Mouse (Mus musculus) cortical plate, adult 2 months (tissue): ENCODE results near the gene Wbp2.

ENCODE experiments used
- CTCF ChIP-seq: fragments of 200-500 bp; IDR thresholded peaks from 2 replicates; pipeline ENCODE4 v1.5.1; 2011; ENCODE audit warnings: mild to moderate bottlenecking, control low read depth, low read length; ENCODE audit not compliant: insufficient read depth; ENCODE audit errors: extremely low read depth
- POLR2A ChIP-seq: fragments of 200-500 bp; IDR thresholded peaks from 2 replicates; pipeline ENCODE4 v1.6.1; 2011; ENCODE audit warnings: mild to moderate bottlenecking, low read length, control low read depth; ENCODE audit not compliant: insufficient read depth; ENCODE audit errors: extremely low read depth

DNA sequence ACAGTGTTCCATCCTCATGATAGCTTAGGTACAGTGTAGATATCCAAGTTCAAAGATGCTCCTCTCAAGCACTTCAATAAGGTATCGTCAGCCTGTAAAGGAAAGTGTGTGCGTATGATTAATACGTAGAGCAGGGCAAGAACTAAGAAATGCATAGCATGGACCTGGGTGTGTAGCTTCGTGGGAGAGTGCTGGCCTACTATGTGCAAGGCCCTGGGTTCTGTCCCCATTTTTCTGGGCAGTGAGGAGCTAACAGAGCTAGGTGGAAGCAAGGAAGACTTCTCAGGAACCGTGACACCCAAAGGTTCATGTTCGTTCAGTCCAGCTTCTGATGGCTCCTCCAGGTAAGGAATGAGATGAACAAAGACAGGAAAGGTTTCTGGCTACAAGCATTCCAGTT is 41.6 kb downstream of the Wbp2 start:
- no peak for TF ChIP-seq CTCF
- TF ChIP-seq POLR2A: no peak
